15 mouse cellular contexts compared by ENCODE assay signal in genomic region chr15:95951497-95951896, GRCm38 (mm10).
DNase-seq lines count a peak whose midpoint lies in the region; ATAC-seq and TF ChIP-seq lines count a peak whose summit lies in the region.
"Had no signal": no experiment of that assay in that cellular context is flagged by ENCODE, and none has a peak within 500 bp of the region (broad histone marks: within the 10 kb centered on the region; RNA-seq: fewer than 3 reads in every experiment).

No protein-coding gene starts in this region.

- peak overlapping the region; percentile 10; the same call in 1 of the 2 replicates for H3K27ac ChIP-seq in layer of hippocampus, adult 2 months
- H3K27ac ChIP-seq: forebrain, embryonic 10.5 days had no signal

- peak; percentile 64 for ATAC-seq in common myeloid progenitor, adult 5-6 weeks (replicated peaks; ENCODE audit: low read depth, poor library complexity, severe bottlenecking)
- peak; percentile 31; the same call in 1 of the 2 replicates for ATAC-seq in megakaryocyte, adult 5-6 weeks (ENCODE audit: poor library complexity, severe bottlenecking)
- ATAC-seq: activated CD4-positive, CD25-positive, alpha-beta regulatory T cell, adult 4 months; inflammation-experienced regulatory T-cells, adult 6 months had no signal

- intact Hi-C loops in left cerebral cortex, postnatal 25 days (cut with DNase I): no loop called here

- DNase-seq in gastrocnemius, adult 18-20 months (ENCODE audit: low spot score): peak; percentile 22
- DNase-seq in gastrocnemius, postnatal 10 days: no peak
- DNase-seq in layer of hippocampus, adult 2 months (ENCODE audit: low spot score in 2 of 2): no peak
- no peak for DNase-seq in layer of hippocampus, adult 11-12 months (ENCODE audit: low spot score)
- DNase-seq in left cerebral cortex, postnatal 25 days (ENCODE audit: low spot score in 2 of 2): no peak
- DNase-seq in thymus, postnatal 14 days: no peak
- DNase-seq: cerebellum, adult 11 months; gastrocnemius, postnatal 25 days; lung, postnatal 4 days; thymus, postnatal 36 days had no signal

- no peak for TF ChIP-seq CTCF in layer of hippocampus, adult 2 months (conservative IDR thresholded peaks at IDR 0.05)

- no peak overlapping the region for H3K4me3 ChIP-seq in layer of hippocampus, adult 2 months
- H3K4me3 ChIP-seq: forebrain, embryonic 10.5 days had no signal
